Mouse (Mus musculus) heart, embryonic 15.5 days (tissue): Measurements from ENCODE around the gene Uqcc2. TPM values are rescaled to one million over a fixed set of nuclear protein-coding genes. Genes with fewer than 3 reads are reported as not detected.
A peak's percentile ranks its signal among the peaks of the same experiment; 100 is the strongest.

Experiments used
- ATAC-seq: fragments of 200-750 bp; cut with Nextera tagmentation; replicated peaks from 2 replicates; pipeline ENCODE4 v1.8.0; 2017; ENCODE audit warnings: low read depth, moderate TSS enrichment; ENCODE audit not compliant: insufficient number of reproducible peaks, insufficient read depth, low FRiP score
- H3K27ac ChIP-seq: fragments of 300-500 bp; sonication (generic); 2 replicates; pipeline ENCODE4 v1.5.1; 2015; ENCODE audit warnings: mild to moderate bottlenecking, inconsistent platforms
- H3K27me3 ChIP-seq: fragments of 300-500 bp; sonication (generic); 2 replicates; pipeline ENCODE4 v1.6.1; 2015; ENCODE audit warnings: inconsistent platforms
- H3K36me3 ChIP-seq: fragments of 300-500 bp; sonication (generic); 2 replicates; pipeline ENCODE4 v1.6.1; 2015; ENCODE audit warnings: mild to moderate bottlenecking, inconsistent platforms
- H3K4me1 ChIP-seq: fragments of 300-500 bp; sonication (generic); replicated peaks from 2 replicates; pipeline ENCODE4 v1.6.1; 2015; ENCODE audit warnings: inconsistent platforms
- H3K4me2 ChIP-seq: fragments of 300-500 bp; sonication (generic); 2 replicates; pipeline ENCODE4 v1.6.1; 2015; ENCODE audit warnings: inconsistent platforms, mild to moderate bottlenecking, moderate library complexity
- H3K4me3 ChIP-seq: fragments of 300-500 bp; sonication (generic); 2 replicates; pipeline ENCODE4 v1.5.1; 2015; ENCODE audit warnings: mild to moderate bottlenecking, inconsistent platforms
- H3K9ac ChIP-seq: fragments of 300-500 bp; sonication (generic); 2 replicates; pipeline ENCODE4 v1.6.1; 2015; ENCODE audit warnings: mild to moderate bottlenecking, inconsistent platforms
- H3K9me3 ChIP-seq: fragments of 300-500 bp; sonication (generic); replicated peaks from 2 replicates; pipeline ENCODE4 v1.6.1; 2016; ENCODE audit warnings: inconsistent platforms
- WGBS: fragments of 180-500 bp; shearing (Covaris S2); methylation state at CpG from one replicate; pipeline ENCODE4 v1.1.7; 2015; ENCODE audit warnings: mixed read lengths; 5-methylcytosine and 5-hydroxymethylcytosine counted together
- polyA plus RNA-seq: library from polyadenylated mRNA; unstranded; fragments of >200 nt; fragmentation: Nextera tagmentation; extraction: Ambion mirVana; gene quantifications from 2 replicates; pipeline ENCODE4 v1.2.1, GENCODE M21; 2015

Uqcc2 gene
- polyA plus RNA-seq, 1 experiment from 2014 or later, result 292 TPM

GRCm38 (mm10) chr17:27154256-27154655, 20.5 kb upstream of the Uqcc2 start:
- Histone ChIP-seq H3K4me1 (peaks cover 49% of the 10 kb centered on the region), H3K9me3 (no peaks in the 10 kb centered on the region), H3K27ac (peak overlapping the region; percentile 84), H3K27me3 (0 out of 2 replicates have a peak, but pooled peaks cover 10% of the 10 kb centered on the region), H3K9ac (0 out of 2 replicates have a peak overlapping the region, but pooled peaks have one; percentile 22), H3K4me3 (no peak overlapping the region), H3K36me3 (no peaks in the 10 kb centered on the region), H3K4me2 (no peak overlapping the region)
- no peak for ATAC-seq
- 72% methylated on average over 14 of the region's 14 CpGs for WGBS

DNA sequence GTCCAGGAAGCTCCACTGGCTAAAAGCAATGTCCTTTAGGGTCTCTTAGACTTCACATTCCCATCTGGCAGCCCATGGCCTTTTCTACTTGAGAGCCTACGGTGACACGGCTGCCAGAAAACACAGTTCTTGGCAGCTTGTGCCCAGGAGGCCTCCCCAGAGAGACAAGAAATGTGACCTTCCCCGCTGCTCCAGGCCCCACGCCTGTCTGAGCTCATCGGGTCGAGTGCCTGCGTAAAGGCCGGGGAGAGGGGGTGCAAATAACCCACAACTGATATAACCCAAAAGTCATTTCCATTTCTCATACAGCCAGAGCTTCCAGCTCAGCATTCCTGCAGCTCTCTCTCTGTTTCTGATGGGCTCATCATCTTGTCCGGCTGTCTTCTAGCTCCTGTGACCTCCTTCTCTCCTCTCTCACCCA, 20.1 kb upstream of the Uqcc2 start:
- peak overlapping the region; percentile 84 for H3K27ac ChIP-seq
- H3K9ac ChIP-seq, result peak overlapping the region; percentile 22; the same call in 1 of the 2 replicates

GRCm38 (mm10) chr17:27152976-27153723, 19.4 kb upstream of the Uqcc2 start:
- Histone ChIP-seq H3K36me3 (no peaks in the 10 kb centered on the region), H3K4me2 (no peak overlapping the region), H3K4me1 (peaks cover 43% of the 10 kb centered on the region), H3K27ac (peak overlapping the region; percentile 84), H3K27me3 (0 out of 2 replicates have a peak, but pooled peaks cover 10% of the 10 kb centered on the region), H3K9ac (no peak overlapping the region; the same call in 1 of the 2 replicates), H3K4me3 (no peak overlapping the region), H3K9me3 (no peaks in the 10 kb centered on the region)
- ATAC-seq, result no peak
- 53% methylated on average over 8 of the region's 8 CpGs for WGBS

More for the DNA sequence above, 20.1 kb upstream of the Uqcc2 start:
- H3K4me2 ChIP-seq, result no peak overlapping the region
- H3K36me3 ChIP-seq, result no peaks in the 10 kb centered on the region
- 0 out of 2 replicates have a peak, but pooled peaks cover 10% of the 10 kb centered on the region for H3K27me3 ChIP-seq
- H3K4me3 ChIP-seq, result no peak overlapping the region
- WGBS, result 28% methylated on average over 9 of the region's 9 CpGs
- peaks cover 49% of the 10 kb centered on the region for H3K4me1 ChIP-seq
- H3K9me3 ChIP-seq, result no peaks in the 10 kb centered on the region
- no peak for ATAC-seq

DNA sequence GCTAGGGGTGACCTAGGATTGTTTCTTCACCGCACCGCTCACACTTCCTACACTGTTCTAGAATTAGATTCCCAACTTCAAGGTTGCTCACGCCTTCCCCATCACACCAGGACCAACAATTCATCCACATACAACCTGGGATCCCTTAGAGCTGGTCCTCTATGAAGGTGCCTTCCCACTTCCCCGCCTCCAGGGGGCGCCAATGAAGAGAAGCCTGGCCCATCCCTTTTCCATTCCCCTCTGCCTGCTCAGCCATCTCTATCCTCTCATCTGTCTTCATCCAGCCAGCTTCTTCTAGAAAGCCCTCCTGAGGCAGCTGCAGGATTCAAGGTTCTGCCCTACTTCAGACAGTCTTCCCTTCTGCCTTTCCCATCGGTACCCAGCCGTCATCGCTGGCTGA, 17.7 kb upstream of the Uqcc2 start:
- 70% methylated on average over 8 of the region's 8 CpGs for WGBS
- H3K9ac ChIP-seq, result no peak overlapping the region
- H3K9me3 ChIP-seq, result no peaks in the 10 kb centered on the region
- no peak overlapping the region for H3K27ac ChIP-seq
- H3K27me3 ChIP-seq, result peaks cover 20% of the 10 kb centered on the region; the same call in 1 of the 2 replicates
- H3K4me3 ChIP-seq, result no peak overlapping the region
- H3K4me1 ChIP-seq, result peaks cover 43% of the 10 kb centered on the region
- no peak overlapping the region for H3K4me2 ChIP-seq
- no peak for ATAC-seq
- H3K36me3 ChIP-seq, result no peaks in the 10 kb centered on the region

GRCm38 (mm10) chr17:27150871-27151270, 17.2 kb upstream of the Uqcc2 start:
- peaks cover 23% of the 10 kb centered on the region; the same call in 1 of the 2 replicates for H3K27me3 ChIP-seq
- no peaks in the 10 kb centered on the region for H3K9me3 ChIP-seq
- H3K36me3 ChIP-seq, result no peaks in the 10 kb centered on the region
- H3K4me1 ChIP-seq, result peaks cover 46% of the 10 kb centered on the region
- H3K9ac ChIP-seq, result peak overlapping the region; percentile 14; the same call in 1 of the 2 replicates
- 51% methylated on average over 7 of the region's 7 CpGs for WGBS
- H3K27ac ChIP-seq, result no peak overlapping the region
- no peak overlapping the region for H3K4me3 ChIP-seq
- ATAC-seq, result no peak
- no peak overlapping the region for H3K4me2 ChIP-seq

GRCm38 (mm10) chr17:27146323-27146923, 12.7 kb upstream of the Uqcc2 start:
- 13% methylated on average over 8 of the region's 8 CpGs for WGBS
- H3K9ac ChIP-seq, result no peak overlapping the region
- H3K4me3 ChIP-seq, result no peak overlapping the region
- H3K27me3 ChIP-seq, result peaks cover 47% of the 10 kb centered on the region
- ATAC-seq, result no peak
- H3K9me3 ChIP-seq, result no peaks in the 10 kb centered on the region
- H3K27ac ChIP-seq, result no peak overlapping the region
- H3K36me3 ChIP-seq, result no peaks in the 10 kb centered on the region
- 0 out of 2 replicates have a peak overlapping the region, but pooled peaks have one; percentile 1 for H3K4me2 ChIP-seq
- peaks cover 22% of the 10 kb centered on the region for H3K4me1 ChIP-seq

DNA sequence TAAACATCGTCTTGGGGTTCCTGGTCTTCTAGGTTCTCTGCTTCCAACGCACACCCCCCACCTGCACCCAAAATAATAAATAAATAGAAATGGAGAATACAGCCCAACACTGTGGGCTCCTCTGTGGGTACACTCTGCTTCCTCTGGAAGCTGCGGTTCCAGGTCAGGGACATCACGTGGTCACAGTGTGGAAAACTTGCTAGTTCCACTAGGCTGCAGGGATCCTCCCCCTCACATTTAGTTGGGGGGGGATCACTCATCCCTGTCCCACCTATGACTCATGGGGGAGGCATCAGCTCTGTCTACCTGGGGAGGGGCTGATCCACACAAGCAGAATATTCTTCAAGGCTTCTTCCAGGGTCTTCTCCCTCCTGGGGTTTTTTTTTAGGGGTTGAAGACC, 10.4 kb upstream of the Uqcc2 start:
- Histone ChIP-seq H3K36me3 (no peaks in the 10 kb centered on the region), H3K27me3 (peaks cover 37% of the 10 kb centered on the region), H3K4me2 (no peak overlapping the region), H3K9ac (no peak overlapping the region), H3K4me1 (peaks cover 14% of the 10 kb centered on the region), H3K27ac (no peak overlapping the region), H3K9me3 (no peaks in the 10 kb centered on the region), H3K4me3 (no peak overlapping the region)
- ATAC-seq, result no peak
- WGBS, result 85% methylated on average over 4 of the region's 4 CpGs

DNA sequence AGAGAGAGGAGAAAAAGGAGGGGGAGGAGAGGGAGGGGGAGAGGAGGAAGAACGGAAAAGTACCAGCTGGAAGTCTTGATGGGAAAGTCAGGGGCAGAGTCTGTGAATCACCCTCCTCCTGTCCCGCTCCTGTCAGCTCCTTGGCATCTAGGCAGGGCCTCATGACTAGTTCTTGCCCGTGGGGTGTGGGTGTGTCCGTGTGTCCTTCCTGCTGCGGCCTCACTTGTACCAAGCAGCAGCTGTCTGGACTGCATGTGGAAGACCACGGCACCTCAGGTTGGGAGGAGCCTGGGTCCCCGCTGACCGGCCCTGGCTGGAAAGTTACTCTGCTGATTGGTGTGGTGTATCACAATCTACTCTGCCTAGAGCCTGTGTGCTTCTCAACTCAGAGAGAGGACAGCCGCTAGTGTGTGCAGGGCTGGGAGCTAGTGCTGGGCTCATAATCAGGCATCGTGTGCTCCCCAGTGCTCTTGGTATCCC, 8.3 kb upstream of the Uqcc2 start:
- peaks cover 14% of the 10 kb centered on the region for H3K4me1 ChIP-seq
- H3K4me2 ChIP-seq, result peak overlapping the region; percentile 8; the same call in 1 of the 2 replicates
- H3K27ac ChIP-seq, result no peak overlapping the region
- WGBS, result 34% methylated on average over 10 of the region's 10 CpGs
- peak; percentile 51; the same call in 1 of the 2 replicates for ATAC-seq
- no peaks in the 10 kb centered on the region for H3K9me3 ChIP-seq
- no peak overlapping the region for H3K4me3 ChIP-seq
- peaks cover 32% of the 10 kb centered on the region for H3K27me3 ChIP-seq
- H3K9ac ChIP-seq, result no peak overlapping the region
- H3K36me3 ChIP-seq, result no peaks in the 10 kb centered on the region

DNA sequence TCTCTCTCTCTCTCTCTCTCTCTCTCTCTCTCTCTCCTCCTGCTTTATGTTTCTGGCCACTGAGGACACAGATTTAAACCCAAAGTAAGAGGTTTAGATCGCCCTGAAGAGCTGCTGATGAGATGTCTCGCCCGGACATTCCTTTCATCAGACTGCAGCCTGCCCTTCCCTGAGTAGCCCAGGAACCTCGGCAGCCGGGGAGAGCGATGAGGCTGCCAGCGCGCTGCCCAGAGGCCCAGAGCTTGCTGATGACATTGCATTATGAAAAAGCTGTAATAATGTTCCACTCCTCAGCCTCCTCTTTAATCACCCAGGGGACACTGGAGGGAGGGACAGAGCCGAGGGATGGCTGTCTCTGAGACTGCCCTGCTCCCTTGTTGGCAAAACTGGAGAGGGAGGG, 6.5 kb upstream of the Uqcc2 start:
- WGBS, result 40% methylated on average over 9 of the region's 9 CpGs
- Histone ChIP-seq H3K9me3 (no peaks in the 10 kb centered on the region), H3K27ac (no peak overlapping the region), H3K36me3 (no peaks in the 10 kb centered on the region), H3K4me1 (peaks cover 4% of the 10 kb centered on the region; the same call in 1 of the 2 replicates), H3K4me2 (no peak overlapping the region), H3K27me3 (peaks cover 19% of the 10 kb centered on the region), H3K9ac (no peak overlapping the region), H3K4me3 (no peak overlapping the region)
- no peak for ATAC-seq

DNA sequence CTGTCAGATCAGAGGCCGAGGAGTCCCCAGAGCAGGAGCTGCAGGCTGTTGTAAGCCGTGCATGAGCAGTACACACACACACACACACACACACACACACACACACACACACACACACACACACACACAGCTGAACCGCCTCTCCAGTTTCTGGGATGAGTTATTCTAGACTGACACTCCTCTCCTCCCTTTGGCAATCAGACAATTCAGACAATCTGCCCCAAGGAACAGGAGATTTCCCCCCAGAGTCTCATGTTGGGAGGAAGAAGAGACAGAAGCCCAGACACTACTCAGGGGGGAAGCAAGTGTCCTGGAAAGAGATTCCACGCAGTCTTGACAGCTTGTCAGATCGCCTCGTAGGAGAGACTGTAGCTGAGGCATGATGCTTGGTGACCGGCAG, 5.6 kb upstream of the Uqcc2 start:
- peaks cover 4% of the 10 kb centered on the region; the same call in 1 of the 2 replicates for H3K4me1 ChIP-seq
- H3K4me3 ChIP-seq, result no peak overlapping the region
- 58% methylated on average over 6 of the region's 7 CpGs for WGBS
- peaks cover 11% of the 10 kb centered on the region; the same call in 1 of the 2 replicates for H3K27me3 ChIP-seq
- H3K9me3 ChIP-seq, result no peaks in the 10 kb centered on the region
- no peak overlapping the region for H3K27ac ChIP-seq
- no peak overlapping the region for H3K9ac ChIP-seq
- no peak for ATAC-seq
- no peaks in the 10 kb centered on the region for H3K36me3 ChIP-seq
- H3K4me2 ChIP-seq, result no peak overlapping the region

DNA sequence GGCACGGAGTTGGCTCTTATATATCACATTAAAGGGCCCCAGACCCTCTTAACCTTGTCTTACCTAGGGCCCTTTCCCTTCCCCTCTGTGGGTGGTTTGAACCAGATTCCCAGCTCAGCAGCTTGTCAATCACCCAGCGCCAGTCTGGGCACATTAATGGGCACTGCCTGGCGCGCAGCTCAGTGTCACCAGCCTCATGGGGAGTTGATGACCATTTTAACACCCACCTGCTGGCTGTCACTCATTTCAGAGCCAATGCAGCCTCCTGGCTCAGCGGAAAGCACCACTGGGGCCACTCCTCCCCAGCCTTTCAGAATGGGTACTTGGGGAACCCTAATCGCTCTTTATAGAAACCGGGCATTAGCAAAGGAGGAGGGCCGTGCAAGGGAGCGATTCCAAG, 4.7 kb upstream of the Uqcc2 start:
- Histone ChIP-seq H3K36me3 (no peaks in the 10 kb centered on the region), H3K9ac (no peak overlapping the region), H3K27ac (no peak overlapping the region), H3K4me2 (no peak overlapping the region), H3K27me3 (0 out of 2 replicates have a peak, but pooled peaks cover 6% of the 10 kb centered on the region), H3K9me3 (no peaks in the 10 kb centered on the region), H3K4me1 (peaks cover 5% of the 10 kb centered on the region), H3K4me3 (no peak overlapping the region)
- no peak for ATAC-seq
- WGBS, result 73% methylated on average over 9 of the region's 9 CpGs
